Mouse (Mus musculus) midbrain, embryonic 16.5 days (tissue): Measurements from ENCODE around the gene I0C0044D17Rik. TPM values are rescaled to one million over a fixed set of nuclear protein-coding genes. Genes with fewer than 3 reads are reported as not detected.

Experiments
- ATAC-seq: fragments of 200-750 bp; cut with Nextera tagmentation; 2 replicates; pipeline ENCODE4 v1.8.0; 2017; ENCODE audit warnings: moderate TSS enrichment
- H3K27ac ChIP-seq: fragments of 300-500 bp; sonication (generic); 2 replicates; pipeline ENCODE4 v1.5.1; 2014; ENCODE audit warnings: mild to moderate bottlenecking, low read length, mixed read lengths
- H3K27me3 ChIP-seq: fragments of 300-500 bp; sonication (generic); 2 replicates; pipeline ENCODE4 v1.6.1; 2014; ENCODE audit warnings: low read depth, low read length, mixed read lengths; ENCODE audit not compliant: control insufficient read depth, insufficient read depth
- H3K36me3 ChIP-seq: fragments of 300-500 bp; sonication (generic); 2 replicates; pipeline ENCODE4 v1.6.1; 2014; ENCODE audit warnings: mild to moderate bottlenecking, low read length, moderate library complexity, mixed read lengths; ENCODE audit not compliant: control insufficient read depth, insufficient read depth
- H3K4me1 ChIP-seq: fragments of 300-500 bp; sonication (generic); 2 replicates; pipeline ENCODE4 v1.6.1; 2014; ENCODE audit warnings: mild to moderate bottlenecking, low read length, mixed read lengths; ENCODE audit not compliant: control insufficient read depth, insufficient read depth
- H3K4me2 ChIP-seq: fragments of 300-500 bp; sonication (generic); 2 replicates; pipeline ENCODE4 v1.6.1; 2014; ENCODE audit warnings: mild to moderate bottlenecking, low read length, mixed read lengths
- H3K4me3 ChIP-seq: fragments of 300-500 bp; sonication (generic); 2 replicates; pipeline ENCODE4 v1.5.1; 2014; ENCODE audit warnings: low read depth, mild to moderate bottlenecking, low read length, moderate library complexity, mixed read lengths
- H3K9ac ChIP-seq: fragments of 300-500 bp; sonication (generic); 2 replicates; pipeline ENCODE4 v1.6.1; 2014; ENCODE audit warnings: low read depth, low read length, mixed read lengths
- H3K9me3 ChIP-seq: fragments of 300-500 bp; sonication (generic); replicated peaks from 2 replicates; pipeline ENCODE4 v1.6.1; 2014; ENCODE audit warnings: mild to moderate bottlenecking, low read length, mixed read lengths; ENCODE audit not compliant: control insufficient read depth, poor library complexity, severe bottlenecking
- WGBS: fragments of 180-500 bp; shearing (Covaris S2); extraction: QIAGEN DNeasy Blood & Tissue Kit; methylation state at CpG from one replicate; pipeline ENCODE4 v1.1.7; 2014; 5-methylcytosine and 5-hydroxymethylcytosine counted together
- polyA plus RNA-seq: library from polyadenylated mRNA; unstranded; fragments of >200 nt; fragmentation: Nextera tagmentation; extraction: Ambion mirVana; gene quantifications from 2 replicates; pipeline ENCODE4 v1.2.1, GENCODE M21; 2015

The I0C0044D17Rik gene
- polyA plus RNA-seq, 1 experiment from 2014 or later = not detected

DNA sequence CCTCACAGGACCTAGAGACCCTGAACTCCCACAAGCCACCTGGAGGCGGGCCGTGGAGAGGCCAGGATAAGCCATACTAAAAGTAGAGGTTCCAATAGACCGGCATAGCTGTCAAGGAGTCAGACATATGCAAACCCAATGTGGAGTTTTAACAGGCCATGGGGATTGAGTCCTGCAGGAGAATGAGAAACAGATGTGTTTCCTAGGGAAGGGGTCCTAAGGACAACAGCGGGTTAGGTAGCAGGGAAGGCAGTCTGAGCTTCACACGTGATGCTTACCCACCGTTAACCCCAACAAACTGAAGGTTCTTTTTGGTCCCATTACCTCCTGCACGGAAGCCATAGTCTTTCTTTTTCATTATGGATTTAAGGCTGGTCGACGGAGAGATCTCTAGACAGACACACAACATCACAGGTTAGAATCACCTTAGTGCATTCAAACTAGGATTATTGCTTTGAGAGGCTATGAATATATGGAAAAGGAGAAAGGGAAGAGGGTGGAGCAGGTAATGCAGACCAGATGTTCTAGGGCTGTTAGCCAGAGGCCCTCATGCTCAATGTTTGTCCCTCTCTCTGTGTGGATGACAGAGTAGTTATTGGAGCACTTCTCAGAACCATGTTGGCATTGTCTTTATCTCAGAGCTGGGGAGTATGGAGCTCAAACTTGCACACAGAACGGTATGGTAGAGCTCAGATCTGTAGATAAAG, 46.8 kb downstream of the I0C0044D17Rik start:
- no peak for ATAC-seq

GRCm38 (mm10) chr4:98773785-98774184, 49.9 kb downstream of the I0C0044D17Rik start:
- H3K27me3 ChIP-seq = no peaks in the 10 kb centered on the region
- peaks cover 2% of the 10 kb centered on the region; the same call in 1 of the 2 replicates for H3K4me1 ChIP-seq
- H3K27ac ChIP-seq = no peak overlapping the region
- H3K9ac ChIP-seq = no peak overlapping the region
- no peaks in the 10 kb centered on the region for H3K36me3 ChIP-seq
- no peak overlapping the region for H3K4me2 ChIP-seq
- ATAC-seq = no peak
- WGBS = 89% methylated on average over 5 of the region's 5 CpGs
- no peaks in the 10 kb centered on the region for H3K9me3 ChIP-seq
- no peak overlapping the region for H3K4me3 ChIP-seq

More for the DNA sequence above, 46.8 kb downstream of the I0C0044D17Rik start:
- H3K4me2 ChIP-seq = no peak overlapping the region
- H3K9me3 ChIP-seq = no peaks in the 10 kb centered on the region
- H3K4me1 ChIP-seq = peaks cover 2% of the 10 kb centered on the region; the same call in 1 of the 2 replicates
- 90% methylated on average over 10 of the region's 10 CpGs for WGBS
- H3K27ac ChIP-seq = no peak overlapping the region
- no peaks in the 10 kb centered on the region for H3K27me3 ChIP-seq
- no peaks in the 10 kb centered on the region for H3K36me3 ChIP-seq
- H3K4me3 ChIP-seq = no peak overlapping the region
- no peak overlapping the region for H3K9ac ChIP-seq

Other genes with a start within 250 kb of the I0C0044D17Rik start
- gene L1td1, start 97.1 kb downstream of the I0C0044D17Rik start, polyA plus RNA-seq = not detected in 2 replicates
- 0.20 and 0.26 TPM in 2 replicates for gene Kank4, start 6.3 kb downstream of the I0C0044D17Rik start, polyA plus RNA-seq
- gene Usp1, start 100.0 kb upstream of the I0C0044D17Rik start, polyA plus RNA-seq = 21.6 and 24.6 TPM in 2 replicates
- 1.2 and 1.6 TPM in 2 replicates for gene Angptl3, start 207.1 kb upstream of the I0C0044D17Rik start, polyA plus RNA-seq